In genomic region chr12:36436956-36437355, GRCm38 (mm10) we compare ENCODE assay signal across 20 mouse cellular contexts. TPM values are rescaled to one million over a fixed set of nuclear protein-coding genes. Genes with fewer than 3 reads are reported as not detected.
DNase-seq lines count a peak whose midpoint lies in the region; ATAC-seq lines count a peak whose summit lies in the region.
"Had no signal": no experiment of that assay in that cellular context is flagged by ENCODE, and none has a peak within 500 bp of the region (broad histone marks: within the 10 kb centered on the region; RNA-seq: fewer than 3 reads in every experiment).

No protein-coding gene starts in this region.

- H3K4me1 ChIP-seq in heart, embryonic 12.5 days (replicated peaks): peaks cover 7% of the 10 kb centered on the region; the same call in 1 of the 2 replicates
- peaks cover 14% of the 10 kb centered on the region for H3K4me1 ChIP-seq in liver, embryonic 13.5 days (replicated peaks)
- no peaks in the 10 kb centered on the region for H3K4me1 ChIP-seq in hindbrain, embryonic 16.5 days (ENCODE audit: control insufficient read depth, insufficient read depth, low read depth, low read length)
- H3K4me1 ChIP-seq in midbrain, embryonic 11.5 days (ENCODE audit: control insufficient read depth, insufficient read depth, low read length): no peaks in the 10 kb centered on the region
- H3K4me1 ChIP-seq: forebrain, embryonic 10.5 days; hindbrain, embryonic 10.5 days had no signal

- no peaks in the 10 kb centered on the region for H3K27me3 ChIP-seq in heart, embryonic 12.5 days (replicated peaks)
- H3K27me3 ChIP-seq in liver, embryonic 13.5 days: no peaks in the 10 kb centered on the region
- no peaks in the 10 kb centered on the region for H3K27me3 ChIP-seq in hindbrain, embryonic 16.5 days (replicated peaks; ENCODE audit: control insufficient read depth, insufficient read depth, low read length)
- H3K27me3 ChIP-seq in midbrain, embryonic 11.5 days (ENCODE audit: control insufficient read depth, insufficient read depth, low read length): no peaks in the 10 kb centered on the region

- no peak overlapping the region for H3K27ac ChIP-seq in heart, embryonic 12.5 days (ENCODE audit: poor library complexity, severe bottlenecking)
- H3K27ac ChIP-seq in liver, embryonic 13.5 days: peak overlapping the region; percentile 21
- H3K27ac ChIP-seq in hindbrain, embryonic 16.5 days (ENCODE audit: low read depth, low read length): no peak overlapping the region
- no peak overlapping the region for H3K27ac ChIP-seq in midbrain, embryonic 11.5 days (ENCODE audit: low read depth, low read length)
- H3K27ac ChIP-seq: forebrain, embryonic 10.5 days; hindbrain, embryonic 10.5 days; stomach, postnatal 0 days had no signal

- ATAC-seq in heart, embryonic 12.5 days (ENCODE audit: insufficient number of reproducible peaks, low FRiP score): no peak
- peak; percentile 89 for ATAC-seq in liver, embryonic 13.5 days (ENCODE audit: low read depth)
- ATAC-seq in hindbrain, embryonic 16.5 days: no peak
- ATAC-seq in midbrain, embryonic 11.5 days (ENCODE audit: low FRiP score): no peak

- WGBS in heart, embryonic 12.5 days: 9% methylated on average over 5 of the region's 5 CpGs
- WGBS in liver, embryonic 13.5 days (ENCODE audit: insufficient replicate concordance): 11% methylated on average over 5 of the region's 5 CpGs
- WGBS in hindbrain, embryonic 16.5 days: 82% methylated on average over 5 of the region's 5 CpGs
- WGBS in midbrain, embryonic 11.5 days: 83% methylated on average over 5 of the region's 5 CpGs

- H3K36me3 ChIP-seq in heart, embryonic 12.5 days: no peaks in the 10 kb centered on the region
- no peaks in the 10 kb centered on the region for H3K36me3 ChIP-seq in liver, embryonic 13.5 days
- H3K36me3 ChIP-seq in hindbrain, embryonic 16.5 days (ENCODE audit: control insufficient read depth, insufficient read depth, low read length): no peaks in the 10 kb centered on the region
- no peaks in the 10 kb centered on the region for H3K36me3 ChIP-seq in midbrain, embryonic 11.5 days (ENCODE audit: control insufficient read depth, insufficient read depth, low read length)
- H3K36me3 ChIP-seq: forebrain, embryonic 10.5 days; hindbrain, embryonic 10.5 days had no signal

- no peak overlapping the region; the same call in 1 of the 2 replicates for H3K9ac ChIP-seq in heart, embryonic 12.5 days
- no peak overlapping the region for H3K9ac ChIP-seq in liver, embryonic 13.5 days
- no peak overlapping the region for H3K9ac ChIP-seq in hindbrain, embryonic 16.5 days (ENCODE audit: low read depth, low read length)
- H3K9ac ChIP-seq in midbrain, embryonic 11.5 days (ENCODE audit: low read length): no peak overlapping the region

- peak overlapping the region; percentile 46 for H3K4me2 ChIP-seq in heart, embryonic 12.5 days
- H3K4me2 ChIP-seq in liver, embryonic 13.5 days: peak overlapping the region; percentile 47
- H3K4me2 ChIP-seq in hindbrain, embryonic 16.5 days (ENCODE audit: low read length): no peak overlapping the region
- no peak overlapping the region for H3K4me2 ChIP-seq in midbrain, embryonic 11.5 days

- no peak for DNase-seq in heart, postnatal 10 days
- DNase-seq in lung, postnatal 36 days: peak; percentile 4
- DNase-seq in lung, postnatal 4 days: no peak
- peak; percentile 7 for DNase-seq in liver, embryonic 13.5 days
- DNase-seq in thymus, adult 18-20 months: no peak
- DNase-seq in midbrain, embryonic 11.5 days (ENCODE audit: low spot score, missing footprints): no peak
- DNase-seq: adrenal gland, adult 2 months; cerebellum, adult 9-11 months; embryo, embryonic 11 days; kidney, adult 2 months; kidney, postnatal 10 days; layer of hippocampus, postnatal 36 days; lung, postnatal 10 days; retina, postnatal 1 day; thymus, postnatal 14 days had no signal

- no peaks in the 10 kb centered on the region for H3K9me3 ChIP-seq in heart, embryonic 12.5 days (replicated peaks)
- no peaks in the 10 kb centered on the region for H3K9me3 ChIP-seq in liver, embryonic 13.5 days (replicated peaks)
- H3K9me3 ChIP-seq in hindbrain, embryonic 16.5 days (ENCODE audit: control insufficient read depth, low read length): no peaks in the 10 kb centered on the region
- no peaks in the 10 kb centered on the region for H3K9me3 ChIP-seq in midbrain, embryonic 11.5 days (ENCODE audit: control insufficient read depth, low read length)
- H3K9me3 ChIP-seq: forebrain, embryonic 10.5 days; hindbrain, embryonic 10.5 days had no signal

- H3K4me3 ChIP-seq in heart, embryonic 12.5 days: peak overlapping the region; percentile 12; the same call in 1 of the 2 replicates
- peak overlapping the region; percentile 18 for H3K4me3 ChIP-seq in liver, embryonic 13.5 days (replicated peaks)
- H3K4me3 ChIP-seq in hindbrain, embryonic 16.5 days (ENCODE audit: low read length): no peak overlapping the region
- no peak overlapping the region for H3K4me3 ChIP-seq in midbrain, embryonic 11.5 days (ENCODE audit: low read depth, low read length)
- H3K4me3 ChIP-seq: forebrain, embryonic 10.5 days; hindbrain, embryonic 10.5 days had no signal

- intact Hi-C loops in heart, postnatal 10 days (cut with DNase I): no loop called here

RNA-seq across cellular contexts. Expression of gene D630036H23Rik, which starts 55.0 kb away (rescaled TPM):
- 1.1 and 1.4 TPM in 2 replicates for polyA plus RNA-seq in heart, embryonic 12.5 days (2016; fragmentation: Nextera tagmentation; extraction: Ambion mirVana)
- 1 to 10 TPM in 1 of 2 experiments, under 1 TPM in 1; 0.84 to 1.3 TPM for total RNA-seq in heart, postnatal 10 days (2021)
- 0.24 and 0.35 TPM in 2 replicates for polyA plus RNA-seq in liver, embryonic 13.5 days (2015; fragmentation: Nextera tagmentation; extraction: Ambion mirVana)
- 2.1 TPM in 2 replicates for polyA plus RNA-seq in hindbrain, embryonic 16.5 days (2015; fragmentation: Nextera tagmentation; extraction: Ambion mirVana)
- polyA plus RNA-seq in midbrain, embryonic 11.5 days (2014; fragmentation: Nextera tagmentation; extraction: Ambion mirVana): 1.1 and 1.7 TPM in 2 replicates

RNA-seq across cellular contexts. Expression of gene Ispd, which starts 55.7 kb away (rescaled TPM):
- polyA plus RNA-seq in heart, embryonic 12.5 days (2016; fragmentation: Nextera tagmentation; extraction: Ambion mirVana): 12.5 TPM in 2 replicates
- total RNA-seq in heart, postnatal 10 days (2021): 1 to 10 TPM; 7.6 to 8.7 TPM
- polyA plus RNA-seq in liver, embryonic 13.5 days (2015; fragmentation: Nextera tagmentation; extraction: Ambion mirVana): 2.0 and 2.4 TPM in 2 replicates
- polyA plus RNA-seq in hindbrain, embryonic 16.5 days (2015; fragmentation: Nextera tagmentation; extraction: Ambion mirVana): 13.6 and 13.9 TPM in 2 replicates
- 12.3 and 12.9 TPM in 2 replicates for polyA plus RNA-seq in midbrain, embryonic 11.5 days (2014; fragmentation: Nextera tagmentation; extraction: Ambion mirVana)

Comparison
In these comparisons a context has a peak if more than half of its experiments do, and no peak if none do; other contexts are left out.
1. DNase-seq: peak in lung, postnatal 36 days (single experiment) and liver, embryonic 13.5 days (single experiment); none in heart, postnatal 10 days (0 of 2), lung, postnatal 4 days (0 of 2), thymus, adult 18-20 months (0 of 2) and midbrain, embryonic 11.5 days (single experiment).
2. H3K4me2 ChIP-seq: peak in heart, embryonic 12.5 days (single experiment) and liver, embryonic 13.5 days (single experiment); none in hindbrain, embryonic 16.5 days (single experiment) and midbrain, embryonic 11.5 days (single experiment).
3. H3K4me3 ChIP-seq: peak in heart, embryonic 12.5 days (single experiment) and liver, embryonic 13.5 days (single experiment); none in hindbrain, embryonic 16.5 days (single experiment) and midbrain, embryonic 11.5 days (single experiment).